Mouse (Mus musculus) layer of hippocampus, adult 2 months (tissue): ENCODE measurements at regions not wholly inside any gene's neighbourhood (a gene's known extent, or its start where the extent isn't known, plus 50 kb on each side); places are given as distances from the start of the nearest gene placed in this dataset.
A peak's percentile ranks its signal among the peaks of the same experiment; 100 is the strongest.

Experiments
- DNase-seq, 2 experiments: peaks; one replicate each; pipeline ENCODE4 v3.0.0; 2022; ENCODE audit warnings: low spot score in 2 of 2
- H3K27ac ChIP-seq: fragments of 200-600 bp; 2 replicates; pipeline ENCODE4 v1.8.1; 2022
- H3K4me3 ChIP-seq: fragments of 200-600 bp; 2 replicates; pipeline ENCODE4 v1.8.1; 2022; ENCODE audit warnings: mild to moderate bottlenecking
- CTCF ChIP-seq: fragments of 200-600 bp; conservative IDR thresholded peaks from 2 replicates; pipeline ENCODE4 v1.8.1; 2022; ENCODE audit warnings: antibody characterized with exemption, mild to moderate bottlenecking, moderate library complexity

GRCm38 (mm10) chr16:95929700-95930435 is 60.9 kb downstream of the Psmg1 start:
- Histone ChIP-seq H3K27ac (no peak overlapping the region), H3K4me3 (no peak overlapping the region)
- no peak for DNase-seq
- TF ChIP-seq CTCF, result no peak

GRCm38 (mm10) chr16:95928290-95929260 is 62.2 kb downstream of the Psmg1 start:
- no peak for TF ChIP-seq CTCF
- H3K27ac ChIP-seq, result no peak overlapping the region
- no peak overlapping the region for H3K4me3 ChIP-seq
- no peak for DNase-seq

GRCm38 (mm10) chr16:95926558-95926957 is 64.2 kb downstream of the Psmg1 start:
- Histone ChIP-seq H3K27ac (no peak overlapping the region), H3K4me3 (no peak overlapping the region)
- DNase-seq, result no peak
- no peak for TF ChIP-seq CTCF

- TF ChIP-seq CTCF, result no peak
- no peak overlapping the region for H3K4me3 ChIP-seq
- no peak for DNase-seq
- no peak overlapping the region for H3K27ac ChIP-seq
Observed at GRCm38 (mm10) chr16:95924716-95925115, 66.0 kb downstream of the Psmg1 start.

- H3K4me3 ChIP-seq, result no peak overlapping the region
- no peak for TF ChIP-seq CTCF
- no peak for DNase-seq
- H3K27ac ChIP-seq, result no peak overlapping the region
Observed at GRCm38 (mm10) chr16:95923991-95924390, 66.8 kb downstream of the Psmg1 start.

- no peak for TF ChIP-seq CTCF
- Histone ChIP-seq H3K4me3 (no peak overlapping the region), H3K27ac (no peak overlapping the region)
- DNase-seq, result no peak
Observed at GRCm38 (mm10) chr16:95922369-95922934, 68.3 kb downstream of the Psmg1 start.

GRCm38 (mm10) chr16:95921169-95921568 is 69.6 kb downstream of the Psmg1 start:
- no peak overlapping the region for H3K4me3 ChIP-seq
- no peak for DNase-seq
- no peak overlapping the region for H3K27ac ChIP-seq
- TF ChIP-seq CTCF, result no peak

GRCm38 (mm10) chr16:95918651-95919425 is 71.9 kb downstream of the Psmg1 start:
- no peak overlapping the region for H3K27ac ChIP-seq
- TF ChIP-seq CTCF, result no peak
- H3K4me3 ChIP-seq, result no peak overlapping the region
- DNase-seq, result peak in 1 of 2 experiments; percentile 16

- Histone ChIP-seq H3K27ac (no peak overlapping the region), H3K4me3 (no peak overlapping the region)
- no peak for TF ChIP-seq CTCF
- no peak for DNase-seq
Observed at GRCm38 (mm10) chr16:95917635-95918407, 72.9 kb downstream of the Psmg1 start.

GRCm38 (mm10) chr16:95913879-95914278 is 76.9 kb downstream of the Psmg1 start:
- peak; percentile 37 to 61 for DNase-seq
- TF ChIP-seq CTCF, result no peak
- Histone ChIP-seq H3K27ac (no peak overlapping the region), H3K4me3 (no peak overlapping the region)

- Histone ChIP-seq H3K4me3 (no peak overlapping the region), H3K27ac (no peak overlapping the region)
- no peak for DNase-seq
- no peak for TF ChIP-seq CTCF
Observed at GRCm38 (mm10) chr16:95904531-95905165, 86.1 kb downstream of the Psmg1 start.
